Mouse (Mus musculus) spleen, postnatal 4 days (tissue): ENCODE data around the gene Insig1.

Experiments
- DNase-seq, 2 experiments: peaks; one replicate each; pipeline ENCODE4 v3.0.0; 2022; ENCODE audit warnings: low spot score in 2 of 2

Gene Insig1

DNA sequence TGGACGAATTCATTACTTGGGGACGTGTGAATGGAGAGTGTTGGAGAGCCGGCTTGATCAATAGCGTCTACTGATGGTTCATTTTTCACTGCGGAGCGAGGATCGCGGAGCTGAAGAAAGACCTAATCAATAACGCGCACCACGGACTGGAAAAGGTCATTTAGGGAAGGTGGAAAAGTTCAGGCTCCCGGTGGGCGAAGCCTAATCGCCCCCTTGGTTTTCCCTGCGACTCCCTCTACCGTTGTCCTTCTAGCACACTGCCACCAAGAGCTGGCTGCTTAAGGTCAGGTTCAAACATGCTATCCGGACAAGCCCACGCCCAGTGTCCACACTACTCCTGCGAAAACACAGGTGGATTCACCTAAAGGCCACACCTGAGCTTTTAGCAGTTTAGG, 47.4 kb downstream of the Insig1 start:
- no peak for DNase-seq

DNA sequence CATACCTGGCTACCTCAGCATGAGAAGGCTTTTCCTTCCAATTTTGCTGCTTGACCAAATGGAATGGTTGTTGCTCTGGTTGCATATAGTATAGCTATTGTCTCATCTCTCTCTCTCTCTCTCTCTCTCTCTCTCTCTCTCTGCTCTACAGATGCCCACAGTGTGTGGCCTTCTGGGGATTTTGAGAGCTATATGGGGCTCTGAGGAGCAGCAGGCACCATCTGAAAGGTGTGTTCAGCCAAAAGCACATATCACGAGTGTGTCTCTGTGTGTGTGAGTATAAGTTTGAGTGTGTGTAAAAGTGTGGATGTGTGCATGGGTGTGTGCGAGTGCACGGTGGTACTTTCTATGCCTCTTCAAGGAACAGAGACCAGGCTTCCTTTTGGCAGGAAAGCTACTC, 48.4 kb downstream of the Insig1 start:
- no peak for DNase-seq

DNA sequence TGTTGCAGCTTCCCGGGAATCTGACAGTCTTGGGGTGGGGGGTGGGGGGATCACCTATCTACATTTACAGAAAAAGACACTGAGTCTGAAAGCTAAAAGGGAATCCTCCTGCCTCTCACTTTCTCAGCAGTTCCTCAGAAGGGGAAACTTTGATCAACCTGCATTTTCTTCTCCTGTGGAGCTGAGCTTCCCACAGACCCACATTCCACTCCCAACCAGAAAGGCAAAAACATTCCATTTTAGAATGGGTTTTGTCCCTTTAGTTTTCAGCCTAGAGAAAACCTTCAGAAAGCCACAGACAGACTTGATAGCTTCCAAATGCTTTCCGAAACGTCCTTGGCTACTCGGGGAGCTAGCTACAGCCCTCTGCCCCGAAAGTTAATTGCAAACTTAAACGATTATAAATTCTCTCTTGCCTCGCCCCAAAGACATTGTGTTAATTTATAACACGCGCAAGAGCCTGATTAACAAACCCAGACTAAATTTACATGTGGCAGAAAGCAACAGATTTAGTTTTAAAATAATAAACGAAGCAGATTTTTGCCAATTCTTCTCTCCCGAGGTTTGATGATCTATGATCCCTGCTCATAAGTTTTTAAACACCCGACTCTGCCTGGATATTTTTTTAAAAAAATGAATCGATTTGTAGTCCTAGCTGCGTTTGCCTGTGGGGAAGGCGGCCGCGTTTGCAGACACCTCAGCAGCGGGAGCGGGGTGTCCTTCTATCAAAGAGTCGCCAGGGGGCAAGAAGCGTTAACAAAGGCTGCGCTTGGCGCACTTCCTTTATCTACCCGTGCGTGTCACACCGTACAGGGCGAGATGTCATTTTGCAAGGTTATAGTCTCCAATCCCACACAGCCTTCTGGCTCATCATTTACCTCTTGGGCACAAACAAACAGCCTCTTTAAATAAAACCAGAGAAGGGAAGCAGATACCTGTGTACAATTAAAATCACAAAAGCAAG, 51.6 kb downstream of the Insig1 start:
- peak; percentile 59 to 77 for DNase-seq

DNA sequence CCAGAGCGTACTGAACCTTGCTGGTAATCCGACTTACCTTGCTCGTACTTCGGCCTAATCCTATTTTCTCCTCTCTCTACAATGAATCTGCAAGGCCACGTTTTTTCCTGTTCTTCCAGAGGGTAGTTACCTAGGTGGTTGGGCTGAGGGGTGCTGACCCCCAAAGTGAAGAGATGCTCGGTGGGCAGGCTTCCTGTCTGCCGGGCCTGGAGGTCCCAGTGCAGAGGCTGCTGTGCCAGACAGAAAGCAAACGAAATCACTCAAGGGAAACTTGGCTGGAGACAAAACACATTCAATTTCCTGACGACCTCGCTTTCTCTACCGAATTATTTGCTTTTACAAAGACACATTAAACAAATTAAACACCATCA, 52.3 kb downstream of the Insig1 start:
- DNase-seq: no peak

DNA sequence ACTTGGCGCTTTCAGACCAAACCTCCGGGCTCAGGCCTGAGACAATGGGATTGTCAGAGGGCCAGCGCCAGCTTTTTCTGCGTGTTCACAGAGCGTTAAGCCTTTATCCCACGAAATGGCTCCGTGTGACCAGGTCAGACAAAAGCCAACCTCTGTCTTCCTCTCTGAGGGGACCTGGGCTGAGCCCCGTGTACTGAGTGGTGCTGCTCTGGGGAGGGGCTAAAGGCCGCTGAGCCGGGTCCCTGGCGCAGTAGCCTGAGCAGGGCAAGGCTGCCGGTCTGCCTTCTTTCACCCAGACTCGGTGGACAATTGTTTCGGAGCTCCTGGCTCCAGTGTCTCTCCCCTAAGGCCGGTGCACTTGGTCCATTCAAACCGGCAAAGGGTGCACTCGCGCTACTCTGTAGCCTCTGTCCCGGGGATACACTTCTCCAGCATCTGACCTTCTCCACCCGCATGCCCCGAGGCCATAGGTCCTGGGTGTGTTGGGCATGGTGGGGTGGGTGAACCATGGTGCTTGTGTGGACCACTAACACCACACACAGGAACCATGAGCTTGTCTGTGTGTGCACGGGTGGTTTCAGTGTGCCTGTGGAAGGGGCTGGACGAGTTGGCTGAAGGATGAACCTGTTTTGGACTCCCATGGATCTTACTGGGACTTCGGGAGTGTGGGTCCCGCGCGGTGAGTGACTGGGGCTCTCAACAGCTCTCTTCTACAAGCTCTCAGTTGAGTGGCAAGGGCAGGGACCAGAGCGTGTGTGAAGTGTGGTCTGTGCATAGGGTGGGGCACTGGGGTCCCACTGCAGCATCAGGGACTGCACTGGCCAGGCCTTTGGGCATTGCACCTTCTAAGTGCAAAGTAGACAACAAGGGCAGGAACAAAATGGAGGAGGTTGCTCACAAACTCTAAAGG, 53.4 kb downstream of the Insig1 start:
- no peak for DNase-seq
